Mouse (Mus musculus) hindbrain, embryonic 14.5 days (tissue): Measurements from ENCODE around the gene AU018091. TPM values are rescaled to one million over a fixed set of nuclear protein-coding genes. Genes with fewer than 3 reads are reported as not detected.
"Not testable (repeated sequence)": the region's sequence is repeated elsewhere in the genome, so short reads cannot be mapped to it uniquely, and the experiment has no call there.

ENCODE experiments used
- ATAC-seq: fragments of 200-750 bp; cut with Nextera tagmentation; 2 replicates; pipeline ENCODE4 v1.8.0; 2017; ENCODE audit warnings: moderate number of reproducible peaks, mild to moderate bottlenecking, moderate TSS enrichment, moderate library complexity; ENCODE audit not compliant: low FRiP score
- DNase-seq: peaks from one replicate; pipeline ENCODE4 v3.0.0-alpha.2; 2015; ENCODE audit warnings: low spot score
- H3K27ac ChIP-seq: fragments of 300-500 bp; sonication (generic); 2 replicates; pipeline ENCODE4 v1.5.1; 2014; ENCODE audit warnings: mild to moderate bottlenecking, moderate library complexity
- H3K27me3 ChIP-seq: fragments of 300-500 bp; sonication (generic); 2 replicates; pipeline ENCODE4 v1.6.1; 2014; ENCODE audit warnings: mild to moderate bottlenecking, low read length, mixed read lengths; ENCODE audit not compliant: control insufficient read depth, insufficient read depth
- H3K36me3 ChIP-seq: fragments of 300-500 bp; sonication (generic); replicated peaks from 2 replicates; pipeline ENCODE4 v1.6.1; 2014; ENCODE audit not compliant: control insufficient read depth, insufficient read depth
- H3K4me1 ChIP-seq: fragments of 300-500 bp; sonication (generic); replicated peaks from 2 replicates; pipeline ENCODE4 v1.6.1; 2014; ENCODE audit warnings: antibody characterized with exemption, low read length, mixed read lengths; ENCODE audit not compliant: control insufficient read depth, insufficient read depth
- H3K4me2 ChIP-seq: fragments of 300-500 bp; sonication (generic); replicated peaks from 2 replicates; pipeline ENCODE4 v1.6.1; 2014; ENCODE audit warnings: mild to moderate bottlenecking, moderate library complexity
- H3K4me3 ChIP-seq: fragments of 300-500 bp; sonication (generic); replicated peaks from 2 replicates; pipeline ENCODE4 v1.5.1; 2014; ENCODE audit warnings: mild to moderate bottlenecking, low read length
- H3K9ac ChIP-seq: fragments of 300-500 bp; sonication (generic); 2 replicates; pipeline ENCODE4 v1.6.1; 2014
- H3K9me3 ChIP-seq: fragments of 300-500 bp; sonication (generic); 2 replicates; pipeline ENCODE4 v1.6.1; 2016; ENCODE audit warnings: low read length; ENCODE audit not compliant: control insufficient read depth
- WGBS: fragments of 180-500 bp; shearing (Covaris S2); extraction: QIAGEN DNeasy Blood & Tissue Kit; methylation state at CpG from one replicate; pipeline ENCODE4 v1.1.7; 2014; 5-methylcytosine and 5-hydroxymethylcytosine counted together
- polyA plus RNA-seq: library from polyadenylated mRNA; unstranded; fragments of >200 nt; fragmentation: Nextera tagmentation; extraction: Ambion mirVana; gene quantifications from 2 replicates; pipeline ENCODE4 v1.2.1, GENCODE M21; 2014

AU018091 gene
- polyA plus RNA-seq, 1 experiment from 2014 or later = not detected

DNA sequence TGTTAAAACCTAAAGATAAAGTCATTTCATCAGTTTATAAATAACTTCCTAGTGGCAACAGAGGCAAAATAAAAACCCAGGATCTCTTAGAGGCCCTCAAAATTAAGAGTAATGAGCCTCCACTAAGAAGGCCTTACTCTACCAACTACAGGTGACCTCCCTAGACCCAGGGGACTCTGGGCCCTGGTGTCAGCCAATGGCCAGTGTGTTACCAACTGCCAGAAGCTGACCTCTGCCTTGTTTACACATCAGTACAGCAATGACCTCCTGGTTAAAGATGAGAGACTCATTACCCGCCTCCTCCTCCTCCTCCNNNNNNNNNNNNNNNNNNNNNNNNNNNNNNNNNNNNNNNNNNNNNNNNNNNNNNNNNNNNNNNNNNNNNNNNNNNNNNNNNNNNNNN is 17.1 kb upstream of the AU018091 start:
- Histone ChIP-seq H3K36me3 (no peaks in the 10 kb centered on the region), H3K4me3 (no peak overlapping the region), H3K9me3 (no peaks in the 10 kb centered on the region), H3K4me2 (no peak overlapping the region), H3K27ac (no peak overlapping the region), H3K9ac (no peak overlapping the region), H3K4me1 (no peaks in the 10 kb centered on the region), H3K27me3 (no peaks in the 10 kb centered on the region)
- 86% methylated on average over 1 of the region's 1 CpGs for WGBS
- no peak for ATAC-seq
- DNase-seq = no peak

DNA sequence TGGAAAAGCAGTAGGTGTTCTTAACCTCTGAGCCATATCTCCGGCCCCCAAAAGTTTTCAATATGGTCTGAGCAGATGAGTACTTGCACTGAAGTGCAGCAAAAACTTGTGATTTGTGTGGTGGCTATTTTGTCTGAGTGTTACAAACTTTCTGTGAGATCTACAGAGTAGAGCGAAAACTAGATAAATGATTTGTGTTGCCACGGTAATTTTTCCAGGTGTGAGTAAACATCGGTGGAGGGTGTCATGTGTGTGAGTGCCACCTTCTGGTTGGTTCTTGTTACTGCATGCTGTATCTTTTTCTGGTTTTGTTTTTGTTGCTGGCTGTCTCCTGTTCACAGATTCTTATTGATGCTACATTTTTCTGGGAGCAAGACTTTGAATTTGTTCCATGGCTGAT is 15.4 kb upstream of the AU018091 start:
- H3K36me3 ChIP-seq = no peaks in the 10 kb centered on the region
- no peak for ATAC-seq
- H3K4me2 ChIP-seq = no peak overlapping the region
- H3K27ac ChIP-seq = no peak overlapping the region
- H3K4me1 ChIP-seq = no peaks in the 10 kb centered on the region
- 44% methylated on average over 4 of the region's 4 CpGs for WGBS
- no peaks in the 10 kb centered on the region for H3K27me3 ChIP-seq
- DNase-seq = no peak
- H3K9ac ChIP-seq = no peak overlapping the region
- no peaks in the 10 kb centered on the region for H3K9me3 ChIP-seq
- no peak overlapping the region for H3K4me3 ChIP-seq

DNA sequence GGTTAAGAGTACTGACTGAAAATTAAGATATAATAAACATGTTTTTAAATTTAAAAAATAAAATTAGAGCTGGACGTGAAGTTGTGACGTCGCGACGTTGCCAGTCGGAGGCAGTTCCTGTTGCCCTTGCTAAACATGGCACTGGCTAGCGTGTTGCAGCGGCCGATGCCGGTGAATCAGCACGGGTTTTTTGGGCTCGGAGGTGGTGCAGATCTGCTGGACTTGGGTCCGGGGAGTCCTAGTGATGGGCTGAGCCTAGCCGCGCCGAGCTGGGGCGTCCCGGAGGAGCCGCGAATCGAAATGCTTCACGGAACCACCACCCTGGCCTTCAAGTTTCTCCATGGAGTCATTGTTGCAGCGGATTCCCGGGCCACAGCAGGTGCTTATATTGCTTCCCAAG is 12.0 kb upstream of the AU018091 start:
- not testable (repeated sequence) for H3K36me3 ChIP-seq, H3K27ac ChIP-seq, H3K27me3 ChIP-seq, H3K9me3 ChIP-seq, H3K4me2 ChIP-seq, H3K9ac ChIP-seq, H3K4me3 ChIP-seq, H3K4me1 ChIP-seq, DNase-seq, ATAC-seq
- WGBS = 90% methylated on average over 24 of the region's 24 CpGs

DNA sequence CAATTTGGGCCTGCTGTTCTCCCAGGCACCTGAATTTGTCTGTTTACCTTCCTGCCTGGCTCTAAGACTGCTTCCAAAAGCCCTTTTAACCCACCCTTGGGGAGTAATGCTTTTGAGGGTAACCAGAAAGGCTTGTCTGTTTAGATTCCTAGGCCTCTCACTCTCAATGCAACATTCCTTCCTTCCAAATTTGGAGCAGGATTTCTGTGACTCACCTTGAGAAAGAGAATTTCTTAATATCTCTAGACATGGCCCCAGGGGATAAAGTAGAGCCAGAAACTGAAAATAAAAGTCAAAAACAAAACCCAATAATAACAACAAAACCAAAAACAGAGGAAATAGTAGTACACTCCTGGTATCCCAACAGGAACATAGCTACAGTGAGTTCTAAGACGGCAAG is 707 bp downstream of the AU018091 start:
- Histone ChIP-seq H3K27ac (no peak overlapping the region), H3K9me3 (no peaks in the 10 kb centered on the region), H3K4me3 (no peak overlapping the region), H3K36me3 (no peaks in the 10 kb centered on the region), H3K9ac (no peak overlapping the region), H3K27me3 (no peaks in the 10 kb centered on the region), H3K4me1 (no peaks in the 10 kb centered on the region), H3K4me2 (no peak overlapping the region)
- ATAC-seq (no peak), DNase-seq (no peak)
- WGBS = 96% methylated on average over 1 of the region's 1 CpGs

DNA sequence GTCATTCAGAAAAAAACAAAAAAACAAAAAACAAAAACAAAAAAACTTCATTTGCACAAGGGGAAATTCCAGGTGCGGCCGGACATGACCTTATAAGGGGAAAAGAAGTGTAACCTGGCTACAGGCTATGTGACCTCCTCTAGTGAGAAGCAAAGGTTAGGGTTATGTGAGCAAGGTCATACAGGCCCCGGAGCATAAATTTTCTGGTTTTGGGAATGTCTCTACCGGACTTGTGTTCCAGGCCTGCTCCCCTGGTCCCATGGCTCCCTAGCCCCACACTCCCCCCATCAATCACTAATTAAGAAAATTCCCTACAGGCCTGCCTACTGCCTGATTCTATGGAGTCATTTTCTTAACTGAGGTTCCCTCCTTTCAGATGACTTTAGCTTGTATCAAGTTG is 2.7 kb downstream of the AU018091 start:
- WGBS = 95% methylated on average over 4 of the region's 4 CpGs

DNA sequence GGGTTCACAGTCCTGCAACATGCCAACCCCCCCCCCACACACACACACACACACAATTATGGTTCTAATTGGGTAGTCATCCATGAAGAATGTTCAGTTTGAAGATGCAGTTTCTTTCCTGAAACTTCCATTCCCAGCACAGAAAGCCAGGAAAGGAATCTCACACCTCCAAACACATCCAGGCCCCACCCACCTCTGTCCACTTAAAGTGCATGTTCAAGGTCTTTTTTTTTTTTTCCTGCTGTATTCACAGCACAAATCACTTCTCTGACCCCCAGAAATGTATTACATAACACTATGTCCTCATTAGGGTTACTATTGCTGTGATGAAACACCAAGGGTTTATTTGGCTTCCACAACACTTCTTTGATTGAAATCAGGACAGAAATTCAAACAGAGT is 4.0 kb downstream of the AU018091 start:
- H3K4me1 ChIP-seq = no peaks in the 10 kb centered on the region
- H3K4me3 ChIP-seq = no peak overlapping the region
- H3K27me3 ChIP-seq = no peaks in the 10 kb centered on the region
- no peak overlapping the region for H3K27ac ChIP-seq
- DNase-seq (no peak), ATAC-seq (no peak)
- H3K4me2 ChIP-seq = no peak overlapping the region
- H3K9ac ChIP-seq = no peak overlapping the region
- no peaks in the 10 kb centered on the region for H3K36me3 ChIP-seq
- no peaks in the 10 kb centered on the region for H3K9me3 ChIP-seq

More for the DNA sequence above, 2.7 kb downstream of the AU018091 start:
- Histone ChIP-seq H3K27me3 (no peaks in the 10 kb centered on the region), H3K9me3 (no peaks in the 10 kb centered on the region), H3K4me2 (no peak overlapping the region), H3K27ac (no peak overlapping the region), H3K4me1 (no peaks in the 10 kb centered on the region), H3K4me3 (no peak overlapping the region), H3K9ac (no peak overlapping the region), H3K36me3 (no peaks in the 10 kb centered on the region)
- no peak for DNase-seq
- no peak for ATAC-seq

DNA sequence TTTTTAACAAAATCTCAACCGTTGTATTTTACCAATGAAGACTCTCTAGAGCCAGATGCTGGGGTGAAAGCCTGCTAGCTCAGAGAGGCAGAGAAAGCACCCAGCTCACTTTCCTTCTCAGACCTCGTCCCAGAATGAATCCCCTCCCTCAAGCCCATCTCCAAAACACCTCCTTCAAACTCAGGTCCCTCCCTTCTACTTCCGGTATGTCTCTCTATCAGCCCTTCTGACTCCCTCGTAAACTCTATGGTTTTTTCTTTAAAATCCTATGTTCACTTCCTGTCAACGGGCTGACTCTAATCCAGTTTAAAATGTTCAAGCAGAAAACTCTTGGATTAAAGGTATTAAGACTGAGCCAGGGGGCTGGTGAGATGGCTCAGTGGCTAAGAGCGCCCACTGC is 4.6 kb downstream of the AU018091 start:
- no peak for ATAC-seq
- Histone ChIP-seq H3K27me3 (no peaks in the 10 kb centered on the region), H3K9me3 (no peaks in the 10 kb centered on the region), H3K9ac (no peak overlapping the region), H3K27ac (no peak overlapping the region), H3K4me2 (no peak overlapping the region), H3K4me1 (no peaks in the 10 kb centered on the region), H3K4me3 (no peak overlapping the region), H3K36me3 (no peaks in the 10 kb centered on the region)
- no peak for DNase-seq
- 81% methylated on average over 6 of the region's 6 CpGs for WGBS

DNA sequence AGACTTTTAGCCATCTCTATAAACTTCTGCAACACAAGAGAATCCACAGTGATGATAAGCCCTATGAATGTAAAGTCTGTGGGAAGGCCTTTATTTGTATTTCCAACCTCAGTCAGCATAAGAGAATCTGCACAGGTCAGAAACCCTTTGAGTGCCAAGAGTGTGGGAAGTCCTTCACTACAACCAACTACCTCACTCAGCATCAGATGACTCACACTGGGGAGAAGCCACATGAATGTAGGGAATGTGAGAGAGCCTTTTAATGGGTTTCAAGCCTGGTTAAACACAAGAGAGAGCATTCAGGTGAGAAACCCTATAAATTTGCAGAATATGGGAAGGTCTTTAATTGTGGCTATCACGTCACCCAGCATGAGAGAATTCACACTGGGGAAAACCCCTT is 18.6 kb downstream of the AU018091 start:
- 0 out of 2 replicates have a peak, but pooled peaks cover 8% of the 10 kb centered on the region for H3K9me3 ChIP-seq
- H3K4me2 ChIP-seq = no peak overlapping the region
- 74% methylated on average over 1 of the region's 1 CpGs for WGBS
- no peak overlapping the region for H3K4me3 ChIP-seq
- H3K27me3 ChIP-seq = no peaks in the 10 kb centered on the region
- ATAC-seq (no peak), DNase-seq (no peak)
- H3K9ac ChIP-seq = no peak overlapping the region
- no peaks in the 10 kb centered on the region for H3K36me3 ChIP-seq
- H3K27ac ChIP-seq = no peak overlapping the region
- no peaks in the 10 kb centered on the region for H3K4me1 ChIP-seq

DNA sequence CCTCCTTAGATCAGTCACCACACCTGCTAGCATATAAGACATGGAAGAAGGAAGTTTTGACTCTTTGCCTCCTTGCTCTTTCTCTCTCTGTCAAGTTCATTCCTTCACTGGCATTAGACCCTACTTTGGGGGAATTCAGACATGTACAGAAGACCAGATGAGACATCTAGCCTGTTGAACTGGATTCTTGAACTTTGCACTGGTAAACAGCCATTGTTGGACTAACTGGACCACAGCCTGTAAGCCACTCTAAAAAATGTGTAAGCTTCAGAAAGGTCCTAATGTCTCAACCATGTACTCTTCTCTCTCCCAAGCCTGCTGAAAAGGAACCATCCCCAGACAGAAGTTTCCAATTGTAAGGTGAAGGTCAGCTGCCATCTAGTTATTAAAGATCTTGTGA is 22.9 kb downstream of the AU018091 start:
- H3K9ac ChIP-seq = no peak overlapping the region
- H3K36me3 ChIP-seq = no peaks in the 10 kb centered on the region
- H3K27ac ChIP-seq = no peak overlapping the region
- DNase-seq (no peak), ATAC-seq (no peak)
- H3K9me3 ChIP-seq = 0 out of 2 replicates have a peak, but pooled peaks cover 7% of the 10 kb centered on the region
- H3K27me3 ChIP-seq = no peaks in the 10 kb centered on the region
- H3K4me2 ChIP-seq = no peak overlapping the region
- H3K4me3 ChIP-seq = no peak overlapping the region
- no peaks in the 10 kb centered on the region for H3K4me1 ChIP-seq

DNA sequence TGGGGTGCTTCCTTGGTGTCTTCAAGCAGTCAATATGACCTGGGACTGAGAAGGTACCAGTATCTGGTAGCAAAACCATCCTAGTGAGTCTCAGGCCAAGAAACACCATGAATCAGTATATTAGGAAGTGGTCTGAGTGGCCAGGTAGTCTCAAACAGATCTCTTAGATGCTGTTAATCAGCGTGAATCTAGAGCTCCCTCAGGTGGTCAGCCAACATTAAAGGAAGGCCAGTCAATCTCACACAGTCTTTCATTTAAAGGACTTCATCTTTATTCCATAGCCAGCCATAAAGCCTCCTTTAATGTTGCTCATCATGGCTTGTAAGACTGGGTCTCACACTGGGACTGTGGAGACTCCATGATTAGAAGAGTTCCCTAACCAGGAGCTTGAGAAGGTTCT is 25.7 kb downstream of the AU018091 start:
- no peak overlapping the region for H3K9ac ChIP-seq
- WGBS = 22% methylated on average over 1 of the region's 1 CpGs
- H3K4me2 ChIP-seq = no peak overlapping the region
- 0 out of 2 replicates have a peak, but pooled peaks cover 3% of the 10 kb centered on the region for H3K9me3 ChIP-seq
- ATAC-seq (no peak), DNase-seq (no peak)
- H3K27ac ChIP-seq = no peak overlapping the region
- no peaks in the 10 kb centered on the region for H3K4me1 ChIP-seq
- H3K27me3 ChIP-seq = no peaks in the 10 kb centered on the region
- no peaks in the 10 kb centered on the region for H3K36me3 ChIP-seq
- no peak overlapping the region for H3K4me3 ChIP-seq
